Comparison of ENCODE assay signal across 10 mouse cellular contexts in the genomic region with DNA sequence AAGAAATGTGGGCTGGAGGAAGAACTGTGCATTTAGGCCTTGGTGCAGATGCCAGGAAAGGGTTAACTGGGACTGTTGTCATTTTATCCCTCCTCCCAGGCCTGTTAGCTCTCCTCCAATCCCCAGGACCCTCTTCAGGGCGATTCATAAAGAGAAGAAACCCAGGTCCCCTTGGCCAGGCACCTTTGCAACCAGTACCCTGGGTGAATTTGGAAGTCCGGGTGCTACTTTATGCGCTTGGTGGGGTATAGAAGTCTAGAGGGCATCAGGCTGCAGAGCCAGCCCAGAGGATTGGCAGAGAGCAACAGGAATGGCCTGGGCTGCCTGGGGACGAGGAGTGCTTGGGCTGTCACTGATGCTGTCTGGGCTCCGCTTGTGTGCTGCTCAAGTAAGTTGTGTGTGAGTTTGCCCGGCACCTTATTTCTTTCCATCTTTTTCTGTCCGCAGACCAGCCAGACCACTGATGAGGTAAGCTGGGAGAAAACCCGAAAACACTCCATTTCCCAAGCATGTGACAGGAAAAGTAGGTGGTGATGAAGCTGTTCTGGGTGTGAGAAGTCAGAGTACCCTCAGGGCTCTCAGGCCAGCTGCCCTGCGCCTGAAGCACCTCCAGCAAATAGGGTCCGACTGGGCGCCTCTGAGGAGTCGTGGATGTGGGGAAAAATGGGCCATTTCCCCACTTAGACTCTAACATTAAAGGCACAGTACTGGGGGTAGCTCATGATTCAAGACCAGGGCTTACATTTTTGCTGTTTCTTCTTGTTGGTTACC. TPM values are rescaled to one million over a fixed set of nuclear protein-coding genes. Genes with fewer than 3 reads are reported as not detected.
DNase-seq lines count a peak whose midpoint lies in the region; ATAC-seq lines count a peak whose summit lies in the region.
"Had no signal": no experiment of that assay in that cellular context is flagged by ENCODE, and none has a peak within 500 bp of the region (broad histone marks: within the 10 kb centered on the region; RNA-seq: fewer than 3 reads in every experiment).

No protein-coding gene starts in this region.

- WGBS in kidney, embryonic 15.5 days: 16% methylated on average over 12 of the region's 12 CpGs
- WGBS in embryonic facial prominence, embryonic 11.5 days: 12% methylated on average over 12 of the region's 12 CpGs
- 7% methylated on average over 12 of the region's 12 CpGs for WGBS in limb, embryonic 13.5 days

- no peaks in the 10 kb centered on the region for H3K9me3 ChIP-seq in kidney, embryonic 15.5 days (replicated peaks)
- no peaks in the 10 kb centered on the region for H3K9me3 ChIP-seq in embryonic facial prominence, embryonic 11.5 days (replicated peaks; ENCODE audit: control insufficient read depth, low read length)
- no peaks in the 10 kb centered on the region for H3K9me3 ChIP-seq in limb, embryonic 13.5 days
- H3K9me3 ChIP-seq: hindbrain, embryonic 15.5 days had no signal

- H3K36me3 ChIP-seq in kidney, embryonic 15.5 days: no peaks in the 10 kb centered on the region
- no peaks in the 10 kb centered on the region for H3K36me3 ChIP-seq in embryonic facial prominence, embryonic 11.5 days (replicated peaks; ENCODE audit: control insufficient read depth, insufficient read depth, low read depth, low read length)
- no peaks in the 10 kb centered on the region for H3K36me3 ChIP-seq in limb, embryonic 13.5 days
- H3K36me3 ChIP-seq: hindbrain, embryonic 15.5 days had no signal

- H3K27ac ChIP-seq in kidney, embryonic 15.5 days: no peak overlapping the region
- peak overlapping the region; percentile 85 for H3K27ac ChIP-seq in embryonic facial prominence, embryonic 11.5 days (replicated peaks; ENCODE audit: low read depth, low read length)
- H3K27ac ChIP-seq in limb, embryonic 13.5 days: peak overlapping the region; percentile 95
- H3K27ac ChIP-seq: hindbrain, embryonic 15.5 days; macrophage had no signal

- ATAC-seq in kidney, embryonic 15.5 days (replicated peaks; ENCODE audit: low FRiP score): peak; percentile 70
- ATAC-seq in embryonic facial prominence, embryonic 11.5 days (replicated peaks; ENCODE audit: insufficient number of reproducible peaks, low FRiP score, low TSS enrichment, low read depth): peak; percentile 50
- ATAC-seq in limb, embryonic 13.5 days (ENCODE audit: low FRiP score, low read depth): peak; percentile 37

- no peak overlapping the region for H3K9ac ChIP-seq in kidney, embryonic 15.5 days
- H3K9ac ChIP-seq in embryonic facial prominence, embryonic 11.5 days (replicated peaks; ENCODE audit: low read length): peak overlapping the region; percentile 60
- peak overlapping the region; percentile 62 for H3K9ac ChIP-seq in limb, embryonic 13.5 days
- H3K9ac ChIP-seq: hindbrain, embryonic 15.5 days had no signal

- H3K4me3 ChIP-seq in kidney, embryonic 15.5 days (replicated peaks): peak overlapping the region; percentile 20
- peak overlapping the region; percentile 38 for H3K4me3 ChIP-seq in embryonic facial prominence, embryonic 11.5 days (ENCODE audit: low read depth, low read length)
- peak overlapping the region; percentile 43 for H3K4me3 ChIP-seq in limb, embryonic 13.5 days
- H3K4me3 ChIP-seq: hindbrain, embryonic 15.5 days had no signal

- H3K27me3 ChIP-seq in kidney, embryonic 15.5 days: no peaks in the 10 kb centered on the region
- no peaks in the 10 kb centered on the region for H3K27me3 ChIP-seq in embryonic facial prominence, embryonic 11.5 days (ENCODE audit: control insufficient read depth, insufficient read depth, low read length)
- H3K27me3 ChIP-seq in limb, embryonic 13.5 days: no peaks in the 10 kb centered on the region
- H3K27me3 ChIP-seq: hindbrain, embryonic 15.5 days had no signal

- no peak for DNase-seq in kidney, postnatal 4 days
- peak; percentile 21 to 43 for DNase-seq in cerebellum, postnatal 14 days
- DNase-seq in embryonic facial prominence, embryonic 11.5 days (ENCODE audit: low spot score): peak; percentile 78
- DNase-seq in thymus, adult 18-20 months: no peak
- no peak for DNase-seq in frontal cortex, postnatal 14 days (ENCODE audit: low spot score in 2 of 2)
- DNase-seq in frontal cortex, postnatal 36 days (ENCODE audit: low spot score in 2 of 2): no peak

- peak overlapping the region; percentile 42 for H3K4me2 ChIP-seq in kidney, embryonic 15.5 days
- H3K4me2 ChIP-seq in embryonic facial prominence, embryonic 11.5 days (ENCODE audit: low read depth, low read length): peak overlapping the region; percentile 46
- H3K4me2 ChIP-seq in limb, embryonic 13.5 days (replicated peaks): peak overlapping the region; percentile 63
- H3K4me2 ChIP-seq: hindbrain, embryonic 15.5 days had no signal

- H3K4me1 ChIP-seq in kidney, embryonic 15.5 days: peaks cover 19% of the 10 kb centered on the region
- peaks cover 3% of the 10 kb centered on the region for H3K4me1 ChIP-seq in embryonic facial prominence, embryonic 11.5 days (ENCODE audit: control insufficient read depth, insufficient read depth, low read length)
- H3K4me1 ChIP-seq in limb, embryonic 13.5 days: peaks cover 58% of the 10 kb centered on the region
- H3K4me1 ChIP-seq: hindbrain, embryonic 15.5 days had no signal

RNA-seq across cellular contexts. Expression of gene Col9a1, which starts 17.8 kb away (rescaled TPM):
- polyA plus RNA-seq in kidney, embryonic 15.5 days (2015; fragmentation: Nextera tagmentation; extraction: Ambion mirVana): 8.1 and 12.7 TPM in 2 replicates
- polyA plus RNA-seq in embryonic facial prominence, embryonic 11.5 days (2014; fragmentation: Nextera tagmentation; extraction: Ambion mirVana): 43.8 and 53.2 TPM in 2 replicates
- 236 and 245 TPM in 2 replicates for polyA plus RNA-seq in limb, embryonic 13.5 days (2015; fragmentation: Nextera tagmentation; extraction: Ambion mirVana)
- polyA plus RNA-seq: macrophage had no signal

Comparison
In these comparisons a context has a peak if more than half of its experiments do, and no peak if none do; other contexts are left out.
1. DNase-seq: peak in cerebellum, postnatal 14 days (2 of 2) and embryonic facial prominence, embryonic 11.5 days (single experiment); none in kidney, postnatal 4 days (0 of 2), thymus, adult 18-20 months (0 of 2), frontal cortex, postnatal 14 days (0 of 2) and frontal cortex, postnatal 36 days (0 of 2).
2. Peak in every context shown above with its lines, with median percentiles within 50 percentile points of each other: ATAC-seq, H3K4me2 ChIP-seq and H3K4me3 ChIP-seq.